Mouse (Mus musculus) embryonic facial prominence, embryonic 13.5 days (tissue): ENCODE results near the gene Gm28048. TPM values are rescaled to one million over a fixed set of nuclear protein-coding genes. Genes with fewer than 3 reads are reported as not detected.
A peak's percentile ranks its signal among the peaks of the same experiment; 100 is the strongest.

Source experiments
- ATAC-seq: fragments of 200-750 bp; cut with Nextera tagmentation; 2 replicates; pipeline ENCODE4 v1.8.0; 2017; ENCODE audit warnings: low read depth; ENCODE audit not compliant: insufficient number of reproducible peaks, insufficient read depth, low FRiP score, low TSS enrichment
- H3K27ac ChIP-seq: fragments of 300-500 bp; sonication (generic); 2 replicates; pipeline ENCODE4 v1.5.1; 2015; ENCODE audit warnings: moderate library complexity, mild to moderate bottlenecking, inconsistent platforms
- H3K27me3 ChIP-seq: fragments of 300-500 bp; sonication (generic); 2 replicates; pipeline ENCODE4 v1.6.1; 2015; ENCODE audit warnings: mild to moderate bottlenecking, inconsistent platforms
- H3K36me3 ChIP-seq: fragments of 300-500 bp; sonication (generic); 2 replicates; pipeline ENCODE4 v1.6.1; 2015; ENCODE audit warnings: mild to moderate bottlenecking, inconsistent platforms
- H3K4me1 ChIP-seq: fragments of 300-500 bp; sonication (generic); 2 replicates; pipeline ENCODE4 v1.6.1; 2015; ENCODE audit warnings: inconsistent platforms
- H3K4me2 ChIP-seq: fragments of 300-500 bp; sonication (generic); 2 replicates; pipeline ENCODE4 v1.6.1; 2015; ENCODE audit warnings: moderate library complexity, mild to moderate bottlenecking, inconsistent platforms
- H3K4me3 ChIP-seq: fragments of 300-500 bp; sonication (generic); 2 replicates; pipeline ENCODE4 v1.5.1; 2015; ENCODE audit warnings: mild to moderate bottlenecking, inconsistent platforms
- H3K9ac ChIP-seq: fragments of 300-500 bp; sonication (generic); 2 replicates; pipeline ENCODE4 v1.6.1; 2015; ENCODE audit warnings: mild to moderate bottlenecking, inconsistent platforms
- H3K9me3 ChIP-seq: fragments of 300-500 bp; sonication (generic); 2 replicates; pipeline ENCODE4 v1.6.1; 2016; ENCODE audit warnings: inconsistent platforms
- WGBS: fragments of 180-500 bp; shearing (Covaris S2); methylation state at CpG from one replicate; pipeline ENCODE4 v1.1.7; 2015; ENCODE audit warnings: mixed read lengths; 5-methylcytosine and 5-hydroxymethylcytosine counted together
- polyA plus RNA-seq: library from polyadenylated mRNA; unstranded; fragments of >200 nt; fragmentation: Nextera tagmentation; extraction: Ambion mirVana; gene quantifications from 2 replicates; pipeline ENCODE4 v1.2.1, GENCODE M21; 2015

Gene Gm28048
- polyA plus RNA-seq, 1 experiment from 2014 or later: 8.6 TPM

DNA sequence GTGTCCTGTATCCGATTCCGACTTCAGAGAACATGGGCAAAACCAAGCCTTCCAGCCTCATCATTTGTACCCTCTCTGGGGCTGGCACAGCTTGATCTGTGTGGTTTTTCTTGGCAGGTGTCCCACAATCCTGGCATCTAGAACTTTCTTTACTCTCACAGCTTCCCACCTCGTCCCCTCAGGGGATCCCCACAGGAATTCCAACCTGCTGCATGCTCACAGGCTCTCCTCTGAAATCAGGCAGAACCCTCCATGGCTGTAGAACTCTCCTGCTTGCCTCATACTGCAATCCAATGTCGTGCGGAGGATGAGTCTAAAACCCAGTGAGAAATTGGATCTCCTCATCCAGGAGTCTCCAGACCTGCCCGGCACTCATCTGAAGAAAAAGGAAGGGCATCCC is 155.2 kb downstream of the Gm28048 start:
- no peak for ATAC-seq
- 82% methylated on average over 6 of the region's 6 CpGs for WGBS
- H3K4me1 ChIP-seq: peaks cover 5% of the 10 kb centered on the region; the same call in 1 of the 2 replicates
- no peak overlapping the region for H3K9ac ChIP-seq
- no peaks in the 10 kb centered on the region for H3K27me3 ChIP-seq
- no peak overlapping the region for H3K27ac ChIP-seq
- no peak overlapping the region for H3K4me3 ChIP-seq
- no peak overlapping the region for H3K4me2 ChIP-seq
- no peaks in the 10 kb centered on the region for H3K9me3 ChIP-seq
- H3K36me3 ChIP-seq: no peaks in the 10 kb centered on the region

DNA sequence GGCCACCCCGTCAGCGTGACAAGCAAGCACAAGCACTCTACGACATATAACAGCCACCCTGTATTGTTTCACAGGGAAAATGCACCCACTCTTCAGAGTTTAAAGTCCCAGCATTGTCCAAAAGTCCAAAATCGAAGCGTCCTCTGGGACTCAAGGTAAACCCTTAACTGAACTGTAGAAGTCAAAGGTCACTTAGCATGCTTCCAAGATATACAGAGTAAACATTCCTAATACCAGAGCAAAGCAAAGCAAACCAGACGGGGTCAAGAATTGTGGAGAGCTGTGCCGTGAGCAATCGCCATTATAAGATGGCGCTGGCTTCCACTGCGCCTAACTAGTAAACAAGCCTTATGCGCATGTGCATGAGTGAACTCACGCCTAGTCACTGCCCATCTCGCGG is 155.8 kb downstream of the Gm28048 start:
- Histone ChIP-seq H3K4me2 (no peak overlapping the region), H3K4me1 (peaks cover 5% of the 10 kb centered on the region; the same call in 1 of the 2 replicates), H3K4me3 (no peak overlapping the region), H3K27ac (no peak overlapping the region), H3K9me3 (no peaks in the 10 kb centered on the region), H3K9ac (no peak overlapping the region), H3K36me3 (no peaks in the 10 kb centered on the region), H3K27me3 (no peaks in the 10 kb centered on the region)
- WGBS: 92% methylated on average over 14 of the region's 14 CpGs
- ATAC-seq: no peak

DNA sequence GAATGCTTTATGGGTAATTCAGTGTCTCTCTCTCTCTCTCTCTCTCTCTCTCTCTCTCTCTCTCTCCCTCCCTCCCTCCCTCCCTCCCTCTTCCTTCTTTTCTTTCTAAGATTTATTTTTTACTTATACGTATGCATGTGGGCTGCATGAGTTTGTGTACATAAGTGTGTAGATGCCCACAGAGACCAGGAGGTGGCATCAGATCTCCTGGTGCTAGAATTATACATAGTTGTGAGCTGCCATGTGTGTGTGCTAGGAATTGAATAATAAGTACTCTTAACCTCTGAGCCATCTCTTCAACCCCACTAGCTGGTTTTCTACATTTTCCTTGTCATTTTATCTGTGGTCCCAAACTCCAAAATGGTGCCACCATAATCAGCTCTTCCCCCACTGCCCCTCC is 156.3 kb downstream of the Gm28048 start:
- Histone ChIP-seq H3K36me3 (no peaks in the 10 kb centered on the region), H3K4me2 (no peak overlapping the region), H3K27me3 (no peaks in the 10 kb centered on the region), H3K4me1 (peaks cover 4% of the 10 kb centered on the region; the same call in 1 of the 2 replicates), H3K9ac (no peak overlapping the region), H3K9me3 (no peaks in the 10 kb centered on the region), H3K4me3 (no peak overlapping the region), H3K27ac (no peak overlapping the region)
- 93% methylated on average over 1 of the region's 1 CpGs for WGBS
- ATAC-seq: no peak

DNA sequence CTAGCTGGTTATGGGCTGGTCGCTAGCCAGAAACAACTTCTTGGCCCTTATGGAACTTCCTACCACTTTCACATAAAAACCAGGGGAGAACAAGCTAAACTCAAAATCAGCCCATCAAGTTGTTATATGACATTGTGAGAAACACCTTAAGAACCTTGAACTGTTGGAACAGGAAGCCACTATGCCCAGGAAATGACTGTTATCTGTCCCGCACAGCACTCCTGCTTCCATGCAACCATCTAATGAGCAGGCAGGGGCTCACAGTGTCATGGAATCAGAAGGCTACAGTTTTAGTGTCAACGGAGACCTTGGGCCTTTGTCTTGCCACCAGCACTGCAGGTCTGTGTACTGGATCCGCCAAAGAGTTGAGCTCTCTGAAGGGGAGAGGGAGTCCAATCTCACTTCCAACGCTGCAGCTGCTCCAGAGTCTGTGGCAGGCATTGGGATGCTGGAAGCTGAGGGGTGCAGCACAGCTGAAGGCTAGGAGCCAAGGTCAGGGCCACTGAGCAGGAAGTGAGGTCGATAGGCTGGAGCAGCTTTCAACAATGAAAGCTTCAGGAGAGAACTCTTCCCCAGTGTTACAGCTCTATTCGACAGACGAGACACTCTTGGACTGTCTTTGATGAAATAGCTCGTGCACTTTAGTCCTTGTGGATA is 157.7 kb downstream of the Gm28048 start:
- no peaks in the 10 kb centered on the region for H3K4me1 ChIP-seq
- WGBS: 71% methylated on average over 9 of the region's 9 CpGs

DNA sequence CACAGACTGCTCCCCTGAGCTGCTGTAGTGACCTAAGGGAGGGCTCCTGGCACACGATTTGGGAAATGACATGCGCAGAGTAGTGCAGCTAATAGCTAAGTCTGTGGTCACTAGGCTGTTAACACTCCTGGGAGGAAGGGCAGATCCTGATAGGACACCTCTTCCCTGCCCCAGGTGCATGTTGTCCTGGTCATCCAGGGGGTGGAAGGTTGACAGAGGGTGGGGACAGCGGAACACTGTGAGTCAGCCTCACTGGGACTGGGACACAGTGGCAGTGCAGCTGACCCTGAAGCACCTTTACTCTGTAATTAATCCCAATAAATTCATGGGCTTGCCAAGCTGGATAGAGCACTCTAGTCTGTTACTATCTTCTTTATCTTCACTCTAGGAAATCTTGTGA is 160.6 kb downstream of the Gm28048 start:
- no peak for ATAC-seq
- Histone ChIP-seq H3K9ac (no peak overlapping the region), H3K27me3 (no peaks in the 10 kb centered on the region), H3K4me1 (no peaks in the 10 kb centered on the region), H3K36me3 (no peaks in the 10 kb centered on the region), H3K4me3 (no peak overlapping the region), H3K27ac (no peak overlapping the region), H3K9me3 (no peaks in the 10 kb centered on the region), H3K4me2 (no peak overlapping the region)
- 80% methylated on average over 3 of the region's 3 CpGs for WGBS

More for the DNA sequence above, 157.7 kb downstream of the Gm28048 start:
- Histone ChIP-seq H3K27me3 (no peaks in the 10 kb centered on the region), H3K36me3 (no peaks in the 10 kb centered on the region), H3K27ac (no peak overlapping the region), H3K9me3 (no peaks in the 10 kb centered on the region), H3K9ac (no peak overlapping the region), H3K4me2 (no peak overlapping the region), H3K4me3 (no peak overlapping the region)
- ATAC-seq: no peak

DNA sequence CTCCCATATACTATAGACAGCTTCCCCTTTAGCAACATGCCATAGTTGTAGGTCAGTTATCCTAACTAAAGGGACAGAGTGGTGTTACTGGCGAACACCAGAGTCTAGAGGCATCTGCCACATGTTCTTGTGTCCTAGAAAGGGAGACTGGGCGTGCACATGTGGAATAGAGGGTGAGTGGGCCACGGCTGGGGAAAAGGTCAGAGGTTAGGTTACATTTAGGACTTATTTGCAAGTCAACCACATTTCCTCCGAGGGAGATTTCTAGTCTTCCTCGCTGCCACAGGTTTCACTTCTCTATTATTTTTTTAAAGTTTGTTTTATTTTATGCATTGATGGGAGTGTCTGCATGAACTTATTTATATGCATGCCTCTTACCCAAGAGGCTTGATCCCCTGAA is 163.5 kb downstream of the Gm28048 start:
- no peak overlapping the region for H3K9ac ChIP-seq
- no peak overlapping the region for H3K4me3 ChIP-seq
- H3K4me2 ChIP-seq: no peak overlapping the region
- ATAC-seq: no peak
- H3K36me3 ChIP-seq: no peaks in the 10 kb centered on the region
- no peaks in the 10 kb centered on the region for H3K27me3 ChIP-seq
- peaks cover 5% of the 10 kb centered on the region; the same call in 1 of the 2 replicates for H3K4me1 ChIP-seq
- H3K27ac ChIP-seq: no peak overlapping the region
- WGBS: 66% methylated on average over 5 of the region's 5 CpGs
- H3K9me3 ChIP-seq: no peaks in the 10 kb centered on the region

DNA sequence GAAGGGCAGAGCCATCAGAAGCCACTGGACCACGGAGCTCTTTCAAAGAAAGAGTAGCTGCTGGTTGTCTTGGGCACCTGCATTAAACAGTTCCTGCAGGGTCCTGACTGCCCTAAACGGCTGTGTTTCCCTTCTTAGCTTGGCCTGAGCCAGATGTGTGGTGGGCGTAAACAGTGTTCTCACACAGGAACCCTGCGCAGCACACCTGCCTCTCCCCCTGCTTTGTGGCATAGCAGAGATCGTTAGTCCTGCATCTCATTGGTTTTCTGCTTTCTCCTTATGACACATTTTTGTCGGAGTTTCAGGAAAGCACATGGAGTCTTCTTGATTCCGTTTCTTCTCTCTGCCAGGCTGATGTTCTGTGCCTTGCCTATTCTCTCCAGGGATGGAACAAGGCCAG is 166.0 kb downstream of the Gm28048 start:
- ATAC-seq: no peak
- Histone ChIP-seq H3K4me3 (no peak overlapping the region), H3K9ac (no peak overlapping the region), H3K27me3 (no peaks in the 10 kb centered on the region), H3K4me2 (no peak overlapping the region), H3K36me3 (no peaks in the 10 kb centered on the region), H3K9me3 (no peaks in the 10 kb centered on the region), H3K27ac (no peak overlapping the region), H3K4me1 (peaks cover 5% of the 10 kb centered on the region; the same call in 1 of the 2 replicates)
- 86% methylated on average over 7 of the region's 7 CpGs for WGBS

DNA sequence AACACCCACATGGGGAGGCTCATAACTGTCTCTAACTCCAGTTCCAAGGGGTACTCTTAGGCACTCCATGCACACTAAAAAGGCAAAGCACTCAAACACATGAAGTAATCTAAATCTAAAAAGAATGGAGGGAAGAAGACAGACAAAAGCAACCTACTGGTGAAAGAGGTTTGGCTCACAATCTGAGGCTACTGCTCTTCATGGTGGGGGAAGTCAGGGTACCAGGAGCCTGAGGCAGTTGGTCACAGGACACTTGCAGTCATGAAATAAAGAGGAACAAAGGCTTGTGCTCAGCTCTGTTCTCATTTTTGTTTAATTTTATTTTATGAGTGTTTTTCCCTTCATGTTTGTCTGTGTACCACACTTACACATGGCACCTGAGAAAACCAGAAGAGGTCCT is 166.7 kb downstream of the Gm28048 start:
- Histone ChIP-seq H3K4me2 (no peak overlapping the region), H3K4me3 (no peak overlapping the region), H3K4me1 (peaks cover 5% of the 10 kb centered on the region; the same call in 1 of the 2 replicates), H3K27me3 (no peaks in the 10 kb centered on the region), H3K27ac (no peak overlapping the region), H3K9me3 (no peaks in the 10 kb centered on the region), H3K36me3 (no peaks in the 10 kb centered on the region), H3K9ac (no peak overlapping the region)
- no peak for ATAC-seq

DNA sequence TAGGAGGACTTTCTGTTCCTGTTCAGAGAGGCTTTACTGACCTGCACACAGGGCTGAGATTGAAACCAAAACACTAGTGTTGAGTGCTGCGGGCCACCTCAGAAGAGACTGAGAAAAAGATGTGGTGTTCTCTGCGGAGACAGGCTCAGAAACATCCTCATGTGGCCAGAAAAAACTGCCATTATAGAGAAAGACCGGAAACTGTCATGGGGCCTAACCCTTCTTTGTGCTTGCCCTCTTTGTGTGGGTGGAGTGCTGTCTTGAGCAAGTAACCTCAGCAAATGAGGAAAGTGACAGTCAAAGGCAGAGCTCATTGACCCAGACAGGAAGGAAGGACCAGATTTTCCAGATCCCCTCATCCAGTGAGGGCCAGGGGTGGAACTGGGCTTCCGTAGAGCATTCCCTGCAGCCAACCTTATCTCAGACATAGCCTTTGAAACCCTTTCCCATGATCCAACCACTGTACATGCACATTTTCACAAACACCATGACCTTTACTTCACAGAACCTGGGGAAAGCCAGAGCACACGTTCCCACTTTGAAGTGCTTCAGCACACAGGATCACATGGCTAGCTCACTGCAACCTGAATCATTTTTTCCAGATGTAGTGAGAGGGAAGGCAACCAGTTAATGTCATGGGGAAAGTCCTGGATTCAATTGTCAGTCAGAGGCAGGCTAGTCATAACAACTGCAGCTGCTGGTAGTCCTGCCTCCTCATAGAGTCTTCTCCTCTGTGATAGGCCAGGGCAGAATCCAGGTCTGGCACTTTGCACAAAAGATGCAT is 167.8 kb downstream of the Gm28048 start:
- ATAC-seq: 0 out of 2 replicates have a peak, but pooled peaks have one; percentile 6
- 66% methylated on average over 5 of the region's 5 CpGs for WGBS
- H3K36me3 ChIP-seq: no peaks in the 10 kb centered on the region
- H3K4me3 ChIP-seq: no peak overlapping the region
- no peak overlapping the region for H3K4me2 ChIP-seq
- no peak overlapping the region for H3K27ac ChIP-seq
- no peaks in the 10 kb centered on the region for H3K9me3 ChIP-seq
- H3K27me3 ChIP-seq: no peaks in the 10 kb centered on the region
- no peak overlapping the region for H3K9ac ChIP-seq
- peaks cover 5% of the 10 kb centered on the region; the same call in 1 of the 2 replicates for H3K4me1 ChIP-seq

DNA sequence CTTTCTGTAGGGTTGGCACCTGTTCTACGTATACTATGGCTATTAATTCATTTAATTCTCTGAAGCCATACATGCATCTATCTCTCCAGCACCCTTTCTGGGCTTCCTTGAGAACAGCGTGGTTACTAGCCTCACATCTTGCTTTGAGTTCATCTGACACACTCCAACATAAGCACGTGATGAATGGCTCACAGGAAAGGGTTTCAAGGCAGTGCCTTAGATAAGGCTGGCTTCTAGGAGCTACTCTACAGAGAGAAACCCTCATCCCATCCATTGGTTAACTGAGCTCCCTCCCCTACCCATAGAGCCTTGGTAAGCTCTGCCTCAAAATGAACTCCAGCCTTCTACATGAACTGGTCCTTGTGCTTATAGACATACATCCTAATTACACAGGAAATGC is 168.5 kb downstream of the Gm28048 start:
- Histone ChIP-seq H3K9me3 (no peaks in the 10 kb centered on the region), H3K4me3 (no peak overlapping the region), H3K4me1 (peaks cover 5% of the 10 kb centered on the region; the same call in 1 of the 2 replicates), H3K4me2 (no peak overlapping the region), H3K27ac (no peak overlapping the region), H3K27me3 (no peaks in the 10 kb centered on the region), H3K9ac (no peak overlapping the region), H3K36me3 (no peaks in the 10 kb centered on the region)
- 87% methylated on average over 3 of the region's 3 CpGs for WGBS
- ATAC-seq: no peak

DNA sequence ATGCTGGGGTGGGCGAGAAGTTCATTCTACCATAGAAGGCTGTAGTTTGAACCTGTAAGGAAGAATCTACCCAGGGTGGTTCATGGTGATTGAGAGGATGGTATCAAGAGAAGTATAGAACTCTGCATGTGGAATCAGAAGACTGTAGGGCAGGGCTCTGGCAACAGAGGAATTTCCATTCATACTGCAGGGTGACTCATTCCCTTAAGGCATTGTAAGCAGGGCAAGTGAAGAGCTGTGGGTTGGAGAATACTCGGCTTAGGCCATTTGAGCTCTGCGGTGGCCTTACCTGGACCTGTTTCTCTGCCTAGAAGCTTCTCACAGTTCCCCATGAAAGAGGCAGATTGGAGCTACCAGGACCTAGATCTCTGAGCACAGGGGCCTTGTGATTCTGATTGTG is 170.5 kb downstream of the Gm28048 start:
- no peak for ATAC-seq
- no peak overlapping the region for H3K27ac ChIP-seq
- 83% methylated on average over 3 of the region's 3 CpGs for WGBS
- H3K36me3 ChIP-seq: no peaks in the 10 kb centered on the region
- H3K4me3 ChIP-seq: no peak overlapping the region
- no peaks in the 10 kb centered on the region for H3K9me3 ChIP-seq
- no peak overlapping the region for H3K9ac ChIP-seq
- H3K4me1 ChIP-seq: peaks cover 5% of the 10 kb centered on the region; the same call in 1 of the 2 replicates
- no peak overlapping the region for H3K4me2 ChIP-seq
- no peaks in the 10 kb centered on the region for H3K27me3 ChIP-seq
